Mouse (Mus musculus): Measurements from ENCODE around the gene Gm49510. TPM values are rescaled to one million over a fixed set of nuclear protein-coding genes. Genes with fewer than 3 reads are reported as not detected.
A peak's percentile ranks its signal among the peaks of the same experiment; 100 is the strongest.

Gene Gm49510
- polyA plus RNA-seq, 1 experiment from 2014 or later = 0.16 TPM

GRCm38 (mm10) chr15:78930192-78930706, 30.8 kb downstream of the Gm49510 start:
- no peak overlapping the region for H3K27ac ChIP-seq
- H3K9ac ChIP-seq (replicated peaks) = no peak overlapping the region
- H3K4me1 ChIP-seq (replicated peaks) = peaks cover 30% of the 10 kb centered on the region
- H3K4me2 ChIP-seq = no peak overlapping the region
- H3K36me3 ChIP-seq = peaks cover 16% of the 10 kb centered on the region
- no peaks in the 10 kb centered on the region for H3K27me3 ChIP-seq
- ATAC-seq (ENCODE audit: insufficient number of reproducible peaks, insufficient read depth, low FRiP score, low TSS enrichment, low read depth) = no peak
- no peaks in the 10 kb centered on the region for H3K9me3 ChIP-seq
- 86% methylated on average over 6 of the region's 6 CpGs for WGBS
- H3K4me3 ChIP-seq (replicated peaks) = no peak overlapping the region

GRCm38 (mm10) chr15:78930801-78931426, 31.4 kb downstream of the Gm49510 start:
- no peaks in the 10 kb centered on the region for H3K9me3 ChIP-seq
- ATAC-seq (ENCODE audit: insufficient number of reproducible peaks, insufficient read depth, low FRiP score, low TSS enrichment, low read depth) = no peak
- H3K27me3 ChIP-seq = no peaks in the 10 kb centered on the region
- H3K4me2 ChIP-seq = no peak overlapping the region
- H3K36me3 ChIP-seq = peaks cover 16% of the 10 kb centered on the region
- no peak overlapping the region for H3K4me3 ChIP-seq (replicated peaks)
- 0 out of 2 replicates have a peak overlapping the region, but pooled peaks have one; percentile 12 for H3K27ac ChIP-seq
- 87% methylated on average over 7 of the region's 7 CpGs for WGBS
- peak overlapping the region; percentile 23; the same call in 1 of the 2 replicates for H3K9ac ChIP-seq (replicated peaks)
- peaks cover 29% of the 10 kb centered on the region for H3K4me1 ChIP-seq (replicated peaks)

- ATAC-seq (ENCODE audit: insufficient number of reproducible peaks, insufficient read depth, low FRiP score, low TSS enrichment, low read depth) = no peak
- Histone ChIP-seq H3K36me3 (peaks cover 16% of the 10 kb centered on the region), H3K4me1 (replicated peaks) (peaks cover 29% of the 10 kb centered on the region), H3K4me3 (replicated peaks) (no peak overlapping the region), H3K27ac (no peak overlapping the region), H3K27me3 (no peaks in the 10 kb centered on the region), H3K9ac (replicated peaks) (no peak overlapping the region; the same call in 1 of the 2 replicates), H3K9me3 (no peaks in the 10 kb centered on the region), H3K4me2 (no peak overlapping the region)
- 28% methylated on average over 3 of the region's 3 CpGs for WGBS
These were observed 32.1 kb downstream of the Gm49510 start for GRCm38 (mm10) chr15:78931577-78931976.

GRCm38 (mm10) chr15:78934784-78935320, 35.4 kb downstream of the Gm49510 start, which contains the start of gene Nol12:
Gene Nol12, plus strand, starts transcription at chr15:78934933.
- Histone ChIP-seq H3K9ac (replicated peaks) (peak within 1 kb of the TSS; percentile 66), H3K27me3 (no peaks in the 10 kb centered on the region), H3K36me3 (peaks cover 40% of the 10 kb centered on the region), H3K27ac (peak within 1 kb of the TSS; percentile 91), H3K4me3 (replicated peaks) (peak within 1 kb of the TSS; percentile 77), H3K9me3 (no peaks in the 10 kb centered on the region), H3K4me2 (peak within 1 kb of the TSS; percentile 79), H3K4me1 (replicated peaks) (peaks cover 12% of the 10 kb centered on the region)
- peak; percentile 85 for ATAC-seq (ENCODE audit: insufficient number of reproducible peaks, insufficient read depth, low FRiP score, low TSS enrichment, low read depth)
- WGBS = under 1% methylated on average over 42 of the region's 42 CpGs

GRCm38 (mm10) chr15:78936403-78936802, 36.9 kb downstream of the Gm49510 start:
- peak overlapping the region; percentile 79 for H3K4me2 ChIP-seq
- no peaks in the 10 kb centered on the region for H3K9me3 ChIP-seq
- H3K9ac ChIP-seq (replicated peaks) = 0 out of 2 replicates have a peak overlapping the region, but pooled peaks have one; percentile 8
- H3K27ac ChIP-seq = no peak overlapping the region
- H3K36me3 ChIP-seq = peaks cover 48% of the 10 kb centered on the region
- no peaks in the 10 kb centered on the region for H3K27me3 ChIP-seq
- H3K4me3 ChIP-seq (replicated peaks) = peak overlapping the region; percentile 77; the same call in 1 of the 2 replicates
- ATAC-seq (ENCODE audit: insufficient number of reproducible peaks, insufficient read depth, low FRiP score, low TSS enrichment, low read depth) = no peak
- peaks cover 12% of the 10 kb centered on the region for H3K4me1 ChIP-seq (replicated peaks)
- WGBS = 90% methylated on average over 12 of the region's 12 CpGs

GRCm38 (mm10) chr15:78937311-78937710, 37.8 kb downstream of the Gm49510 start:
- 96% methylated on average over 10 of the region's 10 CpGs for WGBS
- H3K4me3 ChIP-seq (replicated peaks) = no peak overlapping the region
- H3K36me3 ChIP-seq = peaks cover 55% of the 10 kb centered on the region

GRCm38 (mm10) chr15:78937963-78938362, 38.5 kb downstream of the Gm49510 start:
- no peak overlapping the region for H3K4me3 ChIP-seq (replicated peaks)
- ATAC-seq (ENCODE audit: insufficient number of reproducible peaks, insufficient read depth, low FRiP score, low TSS enrichment, low read depth) = no peak
- H3K9ac ChIP-seq (replicated peaks) = no peak overlapping the region
- no peaks in the 10 kb centered on the region for H3K27me3 ChIP-seq
- H3K9me3 ChIP-seq = no peaks in the 10 kb centered on the region
- H3K27ac ChIP-seq = no peak overlapping the region
- H3K4me2 ChIP-seq = no peak overlapping the region
- peaks cover 55% of the 10 kb centered on the region for H3K36me3 ChIP-seq
- WGBS = 96% methylated on average over 2 of the region's 2 CpGs
- H3K4me1 ChIP-seq (replicated peaks) = peaks cover 15% of the 10 kb centered on the region

More at GRCm38 (mm10) chr15:78937311-78937710, 37.8 kb downstream of the Gm49510 start:
- no peak overlapping the region for H3K9ac ChIP-seq (replicated peaks)
- no peaks in the 10 kb centered on the region for H3K9me3 ChIP-seq
- H3K27ac ChIP-seq = no peak overlapping the region
- no peak for ATAC-seq (ENCODE audit: insufficient number of reproducible peaks, insufficient read depth, low FRiP score, low TSS enrichment, low read depth)
- peaks cover 12% of the 10 kb centered on the region for H3K4me1 ChIP-seq (replicated peaks)
- H3K4me2 ChIP-seq = no peak overlapping the region
- no peaks in the 10 kb centered on the region for H3K27me3 ChIP-seq

- Histone ChIP-seq H3K36me3 (peaks cover 55% of the 10 kb centered on the region), H3K4me2 (no peak overlapping the region), H3K9ac (replicated peaks) (no peak overlapping the region), H3K27me3 (no peaks in the 10 kb centered on the region), H3K4me3 (replicated peaks) (no peak overlapping the region), H3K9me3 (no peaks in the 10 kb centered on the region), H3K4me1 (replicated peaks) (peaks cover 15% of the 10 kb centered on the region), H3K27ac (no peak overlapping the region)
- ATAC-seq (ENCODE audit: insufficient number of reproducible peaks, insufficient read depth, low FRiP score, low TSS enrichment, low read depth) = no peak
- WGBS = 91% methylated on average over 13 of the region's 13 CpGs
These were observed 40.9 kb downstream of the Gm49510 start for GRCm38 (mm10) chr15:78940325-78940724.

- Histone ChIP-seq H3K4me3 (replicated peaks) (peak overlapping the region; percentile 32), H3K27me3 (no peaks in the 10 kb centered on the region), H3K9ac (replicated peaks) (peak overlapping the region; percentile 58), H3K4me1 (replicated peaks) (peaks cover 9% of the 10 kb centered on the region; the same call in 1 of the 2 replicates), H3K9me3 (no peaks in the 10 kb centered on the region), H3K36me3 (peaks cover 44% of the 10 kb centered on the region), H3K27ac (no peak overlapping the region), H3K4me2 (peak overlapping the region; percentile 60)
- ATAC-seq (ENCODE audit: insufficient number of reproducible peaks, insufficient read depth, low FRiP score, low TSS enrichment, low read depth) = peak; percentile 35; the same call in 1 of the 2 replicates
- 1% methylated on average over 9 of the region's 9 CpGs for WGBS
These were observed 43.2 kb downstream of the Gm49510 start for GRCm38 (mm10) chr15:78942663-78943062.

- no peak overlapping the region for H3K9ac ChIP-seq (replicated peaks)
- ATAC-seq (ENCODE audit: insufficient number of reproducible peaks, insufficient read depth, low FRiP score, low TSS enrichment, low read depth) = no peak
- H3K4me2 ChIP-seq = no peak overlapping the region
- peaks cover 15% of the 10 kb centered on the region for H3K36me3 ChIP-seq
- H3K4me3 ChIP-seq (replicated peaks) = no peak overlapping the region
- H3K4me1 ChIP-seq (replicated peaks) = peaks cover 23% of the 10 kb centered on the region
- H3K9me3 ChIP-seq = no peaks in the 10 kb centered on the region
- WGBS = 85% methylated on average over 7 of the region's 7 CpGs
- H3K27ac ChIP-seq = no peak overlapping the region
- no peaks in the 10 kb centered on the region for H3K27me3 ChIP-seq
These were observed 46.8 kb downstream of the Gm49510 start for GRCm38 (mm10) chr15:78946232-78946631.

- Histone ChIP-seq H3K4me3 (replicated peaks) (peak within 1 kb of the TSS; percentile 55), H3K4me1 (replicated peaks) (peaks cover 21% of the 10 kb centered on the region), H3K36me3 (peaks cover 19% of the 10 kb centered on the region), H3K9me3 (no peaks in the 10 kb centered on the region), H3K27me3 (no peaks in the 10 kb centered on the region), H3K27ac (peak within 1 kb of the TSS; percentile 75), H3K9ac (replicated peaks) (peak within 1 kb of the TSS; percentile 71), H3K4me2 (peak within 1 kb of the TSS; percentile 73)
- 0% methylated on average over 24 of the region's 24 CpGs for WGBS
- ATAC-seq (ENCODE audit: insufficient number of reproducible peaks, insufficient read depth, low FRiP score, low TSS enrichment, low read depth) = peak; percentile 96
These were observed 48.2 kb downstream of the Gm49510 start, which contains the start of gene Triobp for GRCm38 (mm10) chr15:78947657-78948056. Gene Triobp, plus strand, starts transcription at chr15:78947724.
